ENCODE assay signal across 15 mouse cellular contexts in the genomic region with DNA sequence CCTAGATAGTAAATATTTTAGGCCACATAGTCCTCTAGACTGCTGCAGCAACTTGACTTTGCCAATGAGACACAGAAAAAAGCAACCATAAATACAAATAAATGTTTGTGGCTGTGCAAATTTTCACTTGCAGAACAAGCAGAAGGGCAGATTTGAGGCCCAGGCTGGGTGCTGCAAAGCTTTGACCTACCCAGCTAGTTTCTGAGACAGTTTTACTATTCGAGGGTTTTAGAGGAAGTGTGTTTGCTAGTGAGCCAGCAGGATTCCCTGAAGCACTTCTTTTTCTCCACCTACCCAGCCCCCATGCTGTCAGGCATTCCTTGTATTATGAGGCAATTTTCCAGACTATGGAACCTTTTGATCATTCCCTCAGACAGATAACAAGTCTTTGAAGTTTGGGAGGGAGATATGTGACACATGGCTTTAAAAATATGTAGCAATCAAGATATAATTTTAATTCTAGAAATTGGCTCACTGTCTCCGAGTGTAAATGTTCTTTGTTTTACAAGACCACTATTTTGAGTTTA. TPM values are rescaled to one million over a fixed set of nuclear protein-coding genes. Genes with fewer than 3 reads are reported as not detected.
DNase-seq lines count a peak whose midpoint lies in the region; TF ChIP-seq lines count a peak whose summit lies in the region.
"Had no signal": no experiment of that assay in that cellular context is flagged by ENCODE, and none has a peak within 500 bp of the region (broad histone marks: within the 10 kb centered on the region; RNA-seq: fewer than 3 reads in every experiment).

No protein-coding gene starts in this region.

- H3K9me3 ChIP-seq in MEL (replicated peaks; ENCODE audit: insufficient read depth, low read length), result no peaks in the 10 kb centered on the region
- H3K9me3 ChIP-seq: hindbrain, embryonic 15.5 days; limb, embryonic 13.5 days; midbrain, embryonic 13.5 days had no signal

- TF ChIP-seq RAD21 in MEL (IDR thresholded peaks at IDR 0.05; ENCODE audit: low read depth, low read length), result no peak

- H3K4me3 ChIP-seq in MEL (ENCODE audit: control insufficient read depth in 1 of 2, insufficient read depth in 1 of 2, low read depth in 2 of 2, low read length in 2 of 2), result no peak overlapping the region
- H3K4me3 ChIP-seq: gastrocnemius, adult 2 months; heart, adult 2 months; hindbrain, embryonic 15.5 days; limb, embryonic 13.5 days; midbrain, embryonic 13.5 days had no signal

- H3K9ac ChIP-seq in MEL (ENCODE audit: control insufficient read depth, low read depth, low read length, poor library complexity, severe bottlenecking), result 0 out of 2 replicates have a peak overlapping the region, but pooled peaks have one; percentile 4
- H3K9ac ChIP-seq: hindbrain, embryonic 15.5 days; limb, embryonic 13.5 days; liver, postnatal 0 days; midbrain, embryonic 13.5 days had no signal

- H3K36me3 ChIP-seq in MEL (ENCODE audit: control insufficient read depth in 1 of 2, insufficient read depth in 2 of 2, low read length in 2 of 2), result peaks cover 0 to 70% of the 10 kb centered on the region in 2 experiments; a peak in 2 of 4 replicates
- H3K36me3 ChIP-seq: hindbrain, embryonic 15.5 days; limb, embryonic 13.5 days; midbrain, embryonic 13.5 days had no signal

- H3K27ac ChIP-seq in MEL (ENCODE audit: control insufficient read depth, low read depth, low read length), result peak overlapping the region; percentile 49
- H3K27ac ChIP-seq: gastrocnemius, adult 2 months; heart, adult 2 months; hindbrain, embryonic 15.5 days; limb, embryonic 13.5 days; midbrain, embryonic 13.5 days had no signal

- TF ChIP-seq POLR2A in MEL (IDR thresholded peaks at IDR 0.05; ENCODE audit: control insufficient read depth in 1 of 2, insufficient read depth in 1 of 2, low read depth in 1 of 2, low read length in 2 of 2, poor library complexity in 1 of 2), result no peak
- no peak for TF ChIP-seq POLR2A in brain, embryonic 14.5 days (IDR thresholded peaks at IDR 0.05; ENCODE audit: borderline replicate concordance, extremely low read depth, insufficient read depth, insufficient read length, poor library complexity, severe bottlenecking)

- H3K79me2 ChIP-seq in MEL (ENCODE audit: control insufficient read depth, insufficient read depth, low read length, poor library complexity), result no peaks in the 10 kb centered on the region

- no peak for TF ChIP-seq CTCF in MEL (IDR thresholded peaks at IDR 0.05 in 2 of 3, conservative IDR thresholded peaks at IDR 0.05 in 1 of 3; ENCODE audit: control insufficient read depth in 1 of 3, insufficient read depth in 1 of 3, low read depth in 2 of 3, low read length in 3 of 3, poor library complexity in 1 of 3, severe bottlenecking in 1 of 3)
- no peak for TF ChIP-seq CTCF in brain, embryonic 14.5 days (IDR thresholded peaks at IDR 0.05; ENCODE audit: borderline replicate concordance, extremely low read depth, insufficient read depth, insufficient read length)

- TF ChIP-seq EP300 in MEL (IDR thresholded peaks at IDR 0.05; ENCODE audit: low read depth in 1 of 2, low read length in 2 of 2), result no peak

- DNase-seq in cerebellum, postnatal 10 days, result peak; percentile 8
- DNase-seq in cerebellum, postnatal 4 days (ENCODE audit: low spot score in 2 of 2), result no peak
- peak; percentile 7 for DNase-seq in kidney, postnatal 14 days
- no peak for DNase-seq in kidney, adult 8-10 months
- peak; percentile 73 for DNase-seq in MEL (ENCODE audit: low read depth, low spot score)
- peak; percentile 31 for DNase-seq in brain, embryonic 14.5 days (ENCODE audit: low read depth)
- no peak for DNase-seq in urinary bladder, postnatal 25 days (ENCODE audit: low spot score)
- no peak for DNase-seq in cerebellum, adult 9-11 months
- DNase-seq: heart, adult 2 months; liver, postnatal 0 days; thymus, postnatal 36 days had no signal

- H3K27me3 ChIP-seq in MEL (ENCODE audit: control insufficient read depth in 1 of 2, insufficient read depth in 2 of 2, low read length in 2 of 2), result no peaks in the 10 kb centered on the region
- H3K27me3 ChIP-seq: hindbrain, embryonic 15.5 days; limb, embryonic 13.5 days; midbrain, embryonic 13.5 days had no signal

- H3K4me1 ChIP-seq in MEL (ENCODE audit: control insufficient read depth in 1 of 2, insufficient read depth in 2 of 2, low read length in 2 of 2), result peaks cover 42 to 74% of the 10 kb centered on the region in 2 experiments
- H3K4me1 ChIP-seq: hindbrain, embryonic 15.5 days; limb, embryonic 13.5 days; midbrain, embryonic 13.5 days had no signal

TF ChIP-seq in MEL, 35 proteins besides CTCF, POLR2A, EP300 and RAD21:
- TF ChIP-seq KAT2A (conservative IDR thresholded peaks at IDR 0.05; ENCODE audit: low read depth, low read length) (no peak), RCOR1 (IDR thresholded peaks at IDR 0.05; ENCODE audit: low read depth, low read length) (0 out of 2 replicates have a peak, but pooled peaks have one; percentile 14), ETS1 (IDR thresholded peaks at IDR 0.05; ENCODE audit: low read depth, low read length) (0 out of 2 replicates have a peak, but pooled peaks have one; percentile 11), MAX (IDR thresholded peaks at IDR 0.05; ENCODE audit: low read length) (no peak)
TF ChIP-seq in MEL: peak in this region for 2.

RNA-seq across cellular contexts. Expression of gene Acyp2, which starts 31.8 kb away (rescaled TPM):
- 23.1 and 29.0 TPM in 2 replicates for total RNA-seq in MEL (2012; rRNA removed)
- 1 to 10 TPM in 1 of 2 experiments, not detected in 1; 7.9 TPM for polyA plus RNA-seq in MEL (2012; ENCODE audit: insufficient read depth in 1 of 2, insufficient read length in 2 of 2, low read depth in 1 of 2, low replicate concordance in 2 of 2, missing spikeins in 1 of 2)
- 6.0 and 8.1 TPM in 2 replicates for polyA plus RNA-seq in brain, embryonic 14.5 days (2012; rRNA removed)

Comparison
In these comparisons a context has a peak if more than half of its experiments do, and no peak if none do; other contexts are left out.
1. DNase-seq: peak in cerebellum, postnatal 10 days (2 of 2), kidney, postnatal 14 days (single experiment), MEL (single experiment) and brain, embryonic 14.5 days (single experiment); none in cerebellum, postnatal 4 days (0 of 2), kidney, adult 8-10 months (0 of 2), urinary bladder, postnatal 25 days (single experiment) and cerebellum, adult 9-11 months (single experiment).